Mouse (Mus musculus) mouse embryonic stem cell (cell line): ENCODE data around the gene Lrrc1.

ENCODE experiments used
- in situ Hi-C, 2 experiments: fragments of 300-500 bp; cut with MboI; formaldehyde crosslinking; loops; 1 replicate in 1 of 2; 3 replicates in 1 of 2; pipeline ENCODE4 v1.14.3; 2019 to 2020; ENCODE audit warnings: low sequenced_read_pairs in 2 of 2, low pct_unique_long_range_greater_than_20kb in 1 of 2, mixed read lengths in 1 of 2; ENCODE audit not compliant: unreplicated experiment in 1 of 2

The Lrrc1 gene

GRCm38 (mm10) chr9:77480001-77480400 lies 64.7 kb downstream of the Lrrc1 start:
- in situ Hi-C loops, result no loop called here

GRCm38 (mm10) chr9:77478166-77478920 lies 66.3 kb downstream of the Lrrc1 start:
- in situ Hi-C loops, result no loop called here

- in situ Hi-C loops, result no loop called here
Measured at GRCm38 (mm10) chr9:77474535-77474934, 70.1 kb downstream of the Lrrc1 start.

- in situ Hi-C loops, result no loop called here
Measured at GRCm38 (mm10) chr9:77472557-77472956, 72.1 kb downstream of the Lrrc1 start.

- in situ Hi-C loops, result no loop called here
Measured at GRCm38 (mm10) chr9:77471646-77472220, 72.9 kb downstream of the Lrrc1 start.

GRCm38 (mm10) chr9:77469791-77470607 lies 74.7 kb downstream of the Lrrc1 start:
- in situ Hi-C loops, result no loop called here

- in situ Hi-C loops, result no loop called here
Measured at GRCm38 (mm10) chr9:77466926-77467325, 77.7 kb downstream of the Lrrc1 start.

- in situ Hi-C loops, result no loop called here
Measured at GRCm38 (mm10) chr9:77465401-77465800, 79.3 kb downstream of the Lrrc1 start.

GRCm38 (mm10) chr9:77463861-77464260 lies 80.8 kb downstream of the Lrrc1 start:
- in situ Hi-C loops, result no loop called here

- in situ Hi-C loops, result no loop called here
Measured at GRCm38 (mm10) chr9:77463195-77463594, 81.5 kb downstream of the Lrrc1 start.

GRCm38 (mm10) chr9:77461371-77461915 lies 83.2 kb downstream of the Lrrc1 start:
- in situ Hi-C loops, result no loop called here

GRCm38 (mm10) chr9:77460408-77460807 lies 84.3 kb downstream of the Lrrc1 start:
- in situ Hi-C loops, result no loop called here

- in situ Hi-C loops, result no loop called here
Measured at GRCm38 (mm10) chr9:77459365-77459764, 85.3 kb downstream of the Lrrc1 start.

GRCm38 (mm10) chr9:77456169-77456826 lies 88.4 kb downstream of the Lrrc1 start:
- in situ Hi-C loops, result no loop called here

- in situ Hi-C loops, result no loop called here
Measured at GRCm38 (mm10) chr9:77455439-77456168, 89.1 kb downstream of the Lrrc1 start.

- in situ Hi-C loops, result no loop called here
Measured at GRCm38 (mm10) chr9:77452046-77452807, 92.4 kb downstream of the Lrrc1 start.

GRCm38 (mm10) chr9:77450447-77450846 lies 94.2 kb downstream of the Lrrc1 start:
- in situ Hi-C loops, result no loop called here
